Mouse (Mus musculus) myocyte (in vitro differentiated cells): ENCODE measurements at regions not wholly inside any gene's neighbourhood (a gene's known extent, or its start where the extent isn't known, plus 50 kb on each side); places are given as distances from the start of the nearest gene placed in this dataset.

Experiments
- H3K27me3 ChIP-seq: one replicate; pipeline ENCODE4 v1.6.1; 2011; ENCODE audit not compliant: control insufficient read depth, insufficient read depth, insufficient read length
- H3K36me3 ChIP-seq: one replicate; pipeline ENCODE4 v1.6.1; 2011; ENCODE audit not compliant: control insufficient read depth, insufficient read depth
- H3K4me2 ChIP-seq: one replicate; pipeline ENCODE4 v1.6.1; 2011; ENCODE audit warnings: low read depth, control low read depth
- H3K4me3 ChIP-seq: one replicate; pipeline ENCODE4 v1.5.1; 2011; ENCODE audit warnings: mild to moderate bottlenecking, control low read depth, moderate library complexity
- H3K79me2 ChIP-seq: one replicate; pipeline ENCODE4 v1.6.1; 2011; ENCODE audit not compliant: control insufficient read depth, insufficient read depth
- H3ac ChIP-seq: one replicate; pipeline ENCODE4 v1.6.1; 2011; ENCODE audit not compliant: control insufficient read depth, insufficient read length
- CEBPB ChIP-seq: IDR thresholded peaks from 2 replicates; pipeline ENCODE4 v1.6.1; 2011; ENCODE audit warnings: mild to moderate bottlenecking, moderate library complexity; ENCODE audit not compliant: poor library complexity, insufficient read depth, severe bottlenecking
- E2F4 ChIP-seq: IDR thresholded peaks from one replicate; pipeline ENCODE4 v1.6.1; 2011; ENCODE audit warnings: mild to moderate bottlenecking, control low read depth, moderate library complexity; ENCODE audit not compliant: insufficient read depth
- MAX ChIP-seq: IDR thresholded peaks from one replicate; pipeline ENCODE4 v1.6.1; 2011; ENCODE audit warnings: low read depth, mild to moderate bottlenecking, control low read depth
- MYOD1 ChIP-seq, 3 experiments: IDR thresholded peaks; one replicate each; pipeline ENCODE4 v1.6.1; 2011; ENCODE audit warnings: control low read depth in 2 of 3, low read depth in 2 of 3, mild to moderate bottlenecking in 2 of 3, moderate library complexity in 1 of 3; ENCODE audit not compliant: insufficient read length in 2 of 3, control insufficient read depth in 1 of 3
- MYOG ChIP-seq, 3 experiments: IDR thresholded peaks; one replicate each; pipeline ENCODE4 v1.6.1; 2011; ENCODE audit warnings: control low read depth in 2 of 3, low read depth in 2 of 3, mild to moderate bottlenecking in 2 of 3; ENCODE audit not compliant: insufficient read length in 2 of 3, control insufficient read depth in 1 of 3, insufficient read depth in 1 of 3
- POLR2A ChIP-seq: IDR thresholded peaks from one replicate; pipeline ENCODE4 v1.6.1; 2011; ENCODE audit warnings: low read depth, mild to moderate bottlenecking, control low read depth, moderate library complexity; ENCODE audit not compliant: insufficient read length
- POLR2AphosphoS2 ChIP-seq: IDR thresholded peaks from one replicate; pipeline ENCODE4 v1.6.1; 2011; ENCODE audit warnings: low read depth, control low read depth; ENCODE audit not compliant: insufficient read length
- REST ChIP-seq: IDR thresholded peaks from one replicate; pipeline ENCODE4 v1.6.1; 2011; ENCODE audit warnings: mild to moderate bottlenecking, control low read depth, moderate library complexity; ENCODE audit not compliant: insufficient read depth, insufficient read length
- SRF ChIP-seq: IDR thresholded peaks from one replicate; pipeline ENCODE4 v1.6.1; 2011; ENCODE audit warnings: low read depth; ENCODE audit not compliant: control insufficient read depth, insufficient read length
- TCF12 ChIP-seq: IDR thresholded peaks from one replicate; pipeline ENCODE4 v1.6.1; 2011; ENCODE audit warnings: mild to moderate bottlenecking, control low read depth; ENCODE audit not compliant: poor library complexity, insufficient read depth, severe bottlenecking
- TCF3 ChIP-seq: IDR thresholded peaks from one replicate; pipeline ENCODE4 v1.6.1; 2011; ENCODE audit warnings: low read depth, control low read depth; ENCODE audit not compliant: insufficient read length
- USF1 ChIP-seq: IDR thresholded peaks from one replicate; pipeline ENCODE4 v1.6.1; 2011; ENCODE audit warnings: low read depth, mild to moderate bottlenecking, control low read depth, moderate library complexity

- no peaks in the 10 kb centered on the region for H3K27me3 ChIP-seq
- H3K79me2 ChIP-seq: no peaks in the 10 kb centered on the region
- TF ChIP-seq MYOG (IDR thresholded peaks at IDR 0.05; ENCODE audit: control insufficient read depth in 1 of 3, insufficient read depth in 1 of 3, insufficient read length in 2 of 3, low read depth in 2 of 3) (no peak), CEBPB (no peak), E2F4 (no peak), USF1 (no peak), TCF12 (no peak), TCF3 (no peak), POLR2A (no peak), REST (no peak)
- H3ac ChIP-seq: no peak overlapping the region
- H3K4me2 ChIP-seq: no peak overlapping the region
- no peaks in the 10 kb centered on the region for H3K36me3 ChIP-seq
- no peak overlapping the region for H3K4me3 ChIP-seq
Observed at GRCm38 (mm10) chr6:50976973-50977372, 322.7 kb upstream of the Npvf start.

GRCm38 (mm10) chr6:50977381-50977780 lies 323.1 kb upstream of the Npvf start:
- no peak overlapping the region for H3K4me3 ChIP-seq
- no peak overlapping the region for H3K4me2 ChIP-seq
- no peaks in the 10 kb centered on the region for H3K79me2 ChIP-seq
- no peak overlapping the region for H3ac ChIP-seq
- no peaks in the 10 kb centered on the region for H3K27me3 ChIP-seq
- no peaks in the 10 kb centered on the region for H3K36me3 ChIP-seq
- TF ChIP-seq CEBPB (no peak), TCF3 (no peak), REST (no peak), POLR2AphosphoS2 (no peak)

GRCm38 (mm10) chr6:50978016-50978415 lies 323.8 kb upstream of the Npvf start:
- H3K36me3 ChIP-seq: no peaks in the 10 kb centered on the region
- H3ac ChIP-seq: no peak overlapping the region
- H3K4me2 ChIP-seq: no peak overlapping the region
- TF ChIP-seq MAX (no peak), CEBPB (no peak), REST (no peak), USF1 (no peak), POLR2A (no peak), MYOD1 (IDR thresholded peaks at IDR 0.05; ENCODE audit: control insufficient read depth in 1 of 3, insufficient read length in 2 of 3, low read depth in 2 of 3) (no peak), MYOG (IDR thresholded peaks at IDR 0.05; ENCODE audit: control insufficient read depth in 1 of 3, insufficient read depth in 1 of 3, insufficient read length in 2 of 3, low read depth in 2 of 3) (no peak), SRF (no peak), TCF12 (no peak), TCF3 (no peak), POLR2AphosphoS2 (no peak)
- H3K79me2 ChIP-seq: no peaks in the 10 kb centered on the region
- no peak overlapping the region for H3K4me3 ChIP-seq
- no peaks in the 10 kb centered on the region for H3K27me3 ChIP-seq

- Histone ChIP-seq H3K36me3 (no peaks in the 10 kb centered on the region), H3K4me3 (no peak overlapping the region), H3K79me2 (no peaks in the 10 kb centered on the region), H3ac (no peak overlapping the region), H3K4me2 (no peak overlapping the region), H3K27me3 (no peaks in the 10 kb centered on the region)
- TF ChIP-seq REST (no peak), TCF3 (no peak), USF1 (no peak), CEBPB (no peak), MAX (no peak), POLR2A (no peak), MYOD1 (IDR thresholded peaks at IDR 0.05; ENCODE audit: control insufficient read depth in 1 of 3, insufficient read length in 2 of 3, low read depth in 2 of 3) (no peak), TCF12 (no peak), E2F4 (no peak), POLR2AphosphoS2 (no peak), MYOG (IDR thresholded peaks at IDR 0.05; ENCODE audit: control insufficient read depth in 1 of 3, insufficient read depth in 1 of 3, insufficient read length in 2 of 3, low read depth in 2 of 3) (no peak), SRF (no peak)
Observed at GRCm38 (mm10) chr6:50978571-50978970, 324.3 kb upstream of the Npvf start.

GRCm38 (mm10) chr6:50979764-50980163 lies 325.5 kb upstream of the Npvf start:
- H3K36me3 ChIP-seq: no peaks in the 10 kb centered on the region

More at GRCm38 (mm10) chr6:50979764-50980163, 325.5 kb upstream of the Npvf start:
- no peaks in the 10 kb centered on the region for H3K79me2 ChIP-seq
- no peak overlapping the region for H3ac ChIP-seq
- H3K27me3 ChIP-seq: no peaks in the 10 kb centered on the region
- H3K4me3 ChIP-seq: no peak overlapping the region
- no peak overlapping the region for H3K4me2 ChIP-seq
- no peak for TF ChIP-seq CEBPB
- TF ChIP-seq TCF12: no peak
